Mouse (Mus musculus): ENCODE results near the gene Aaas.

DNA sequence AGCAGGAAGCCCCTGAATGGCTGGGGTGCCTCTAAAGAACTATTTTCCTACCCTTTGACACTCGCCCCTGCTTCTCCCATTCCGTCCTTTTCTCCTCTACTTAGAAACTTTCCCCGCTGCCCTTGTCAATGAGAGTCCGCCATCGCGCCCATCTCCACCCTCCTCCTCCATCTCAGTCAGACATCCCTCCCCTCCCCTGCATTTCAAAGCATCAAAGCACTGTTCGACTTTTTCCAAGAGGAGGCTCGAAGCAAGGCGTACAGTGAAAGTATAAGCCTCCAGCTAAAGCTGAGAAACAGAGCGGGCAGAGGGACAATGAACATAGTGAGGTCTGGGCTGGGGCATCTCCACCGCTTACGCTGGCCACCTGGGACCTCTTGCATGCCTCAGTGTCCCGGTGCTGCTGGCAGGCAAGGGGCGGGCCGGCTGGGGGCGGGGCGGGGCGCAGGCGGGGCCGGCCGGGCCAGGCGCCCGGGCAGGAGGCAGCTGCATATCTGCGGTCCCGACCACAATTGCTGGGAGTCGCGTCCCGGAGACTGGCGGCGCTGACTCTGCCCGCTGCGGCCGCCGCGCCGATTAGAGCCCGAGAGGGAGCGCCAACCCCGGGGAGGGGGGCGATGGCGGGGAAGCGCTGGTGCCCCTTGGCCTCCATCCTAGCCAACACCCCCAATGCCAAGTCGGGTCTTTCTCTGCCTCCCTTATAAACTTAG, 26.0 kb upstream of the Aaas start:
- TF ChIP-seq CTCF (IDR thresholded peaks at IDR 0.05; ENCODE audit: insufficient read depth, low read depth, low read length): no peak
- TF ChIP-seq POLR2A (IDR thresholded peaks at IDR 0.05; ENCODE audit: insufficient read depth, low read depth, low read length): no peak

Measured in olfactory bulb, adult 2 months (tissue).